14 mouse cellular contexts compared by ENCODE assay signal in genomic region chr8:121300066-121300465, GRCm38 (mm10).
A peak's percentile ranks its signal among the peaks of the same experiment; 100 is the strongest.
DNase-seq lines count a peak whose midpoint lies in the region; ATAC-seq and TF ChIP-seq lines count a peak whose summit lies in the region.
"Had no signal": no experiment of that assay in that cellular context is flagged by ENCODE, and none has a peak within 500 bp of the region (broad histone marks: within the 10 kb centered on the region; RNA-seq: fewer than 3 reads in every experiment).

No protein-coding gene starts in this region.

- no peak for TF ChIP-seq CTCF in kidney, adult 2 months (conservative IDR thresholded peaks at IDR 0.05; ENCODE audit: insufficient read depth, insufficient read length, low read depth, low read length)
- TF ChIP-seq CTCF in testis, adult 2 months (IDR thresholded peaks at IDR 0.05; ENCODE audit: control insufficient read depth, insufficient read depth, insufficient replicate concordance, low read depth, low read length), result no peak

- no peak for DNase-seq in kidney, adult 2 months
- no peak for DNase-seq in testis, postnatal 14 days (ENCODE audit: low spot score)
- peak; percentile 54 for DNase-seq in limb, embryonic 10.5 days (ENCODE audit: low spot score)
- DNase-seq: adrenal gland, adult 8-10 months; cerebellum, adult 2 months; forebrain, postnatal 0 days; left cerebral cortex, postnatal 4 days; liver, postnatal 0 days; right cerebral cortex, postnatal 25 days had no signal

- no peaks in the 10 kb centered on the region for H3K27me3 ChIP-seq in kidney, embryonic 14.5 days (ENCODE audit: control insufficient read depth, insufficient read depth, low read length)
- no peaks in the 10 kb centered on the region for H3K27me3 ChIP-seq in kidney, adult 2 months (replicated peaks; ENCODE audit: control insufficient read depth, insufficient read depth, low read length)
- H3K27me3 ChIP-seq in testis, adult 2 months (ENCODE audit: control insufficient read depth, insufficient read depth, low read length), result no peaks in the 10 kb centered on the region
- H3K27me3 ChIP-seq in limb, embryonic 10.5 days (ENCODE audit: low read depth, poor library complexity, severe bottlenecking), result peaks cover 70% of the 10 kb centered on the region

- H3K27ac ChIP-seq in kidney, embryonic 14.5 days (ENCODE audit: low read depth, low read length), result peak overlapping the region; percentile 98
- no peak overlapping the region for H3K27ac ChIP-seq in kidney, adult 2 months (ENCODE audit: insufficient read depth, low read depth, low read length)
- no peak overlapping the region for H3K27ac ChIP-seq in testis, adult 2 months (ENCODE audit: control insufficient read depth, insufficient read depth, low read depth, low read length)
- peak overlapping the region; percentile 89 for H3K27ac ChIP-seq in limb, embryonic 10.5 days

- H3K9ac ChIP-seq in kidney, embryonic 14.5 days (ENCODE audit: low read depth, low read length), result no peak overlapping the region
- H3K9ac ChIP-seq: forebrain, postnatal 0 days; liver, postnatal 0 days; neural tube, embryonic 13.5 days had no signal

- 33% methylated on average over 4 of the region's 4 CpGs for WGBS in kidney, embryonic 14.5 days
- 62% methylated on average over 4 of the region's 4 CpGs for WGBS in kidney, adult 2 months
- 52% methylated on average over 4 of the region's 4 CpGs for WGBS in limb, embryonic 10.5 days

- H3K9me3 ChIP-seq in kidney, embryonic 14.5 days (ENCODE audit: control insufficient read depth, low read length), result no peaks in the 10 kb centered on the region
- H3K9me3 ChIP-seq in limb, embryonic 10.5 days (replicated peaks), result no peaks in the 10 kb centered on the region
- H3K9me3 ChIP-seq: neural tube, embryonic 13.5 days had no signal

- peaks cover 49% of the 10 kb centered on the region for H3K4me1 ChIP-seq in kidney, embryonic 14.5 days (ENCODE audit: control insufficient read depth, insufficient read depth, low read length)
- H3K4me1 ChIP-seq in kidney, adult 2 months (ENCODE audit: control insufficient read depth, insufficient read depth, low read length), result peaks cover 8% of the 10 kb centered on the region; the same call in 1 of the 2 replicates
- peaks cover 18% of the 10 kb centered on the region for H3K4me1 ChIP-seq in testis, adult 2 months (ENCODE audit: control insufficient read depth, insufficient read depth, low read length)
- peaks cover 97% of the 10 kb centered on the region for H3K4me1 ChIP-seq in limb, embryonic 10.5 days

- no peak overlapping the region for H3K4me2 ChIP-seq in kidney, embryonic 14.5 days (replicated peaks; ENCODE audit: low read depth, low read length)

- TF ChIP-seq POLR2A in kidney, adult 2 months (IDR thresholded peaks at IDR 0.05; ENCODE audit: low read depth, low read length), result no peak
- no peak for TF ChIP-seq POLR2A in testis, adult 2 months (IDR thresholded peaks at IDR 0.05; ENCODE audit: control insufficient read depth, low read depth, low read length)

- no peak for ATAC-seq in kidney, embryonic 14.5 days (ENCODE audit: low FRiP score, low TSS enrichment)
- ATAC-seq in erythroid progenitor cell, adult 5-6 weeks (replicated peaks; ENCODE audit: low FRiP score, poor library complexity, severe bottlenecking), result no peak
- ATAC-seq in inflammation-experienced regulatory T-cells, adult 6 months, result no peak
- ATAC-seq: forebrain, postnatal 0 days; liver, postnatal 0 days had no signal

- no peak overlapping the region for H3K4me3 ChIP-seq in kidney, embryonic 14.5 days (ENCODE audit: low read length)
- no peak overlapping the region for H3K4me3 ChIP-seq in kidney, adult 2 months (ENCODE audit: insufficient read depth, low read depth, low read length)
- peak overlapping the region; percentile 88; the same call in 1 of the 2 replicates for H3K4me3 ChIP-seq in testis, adult 2 months (ENCODE audit: control insufficient read depth, low read depth, low read length)
- H3K4me3 ChIP-seq in limb, embryonic 10.5 days, result peak overlapping the region; percentile 44
- H3K4me3 ChIP-seq: neural tube, embryonic 13.5 days had no signal

- H3K36me3 ChIP-seq in kidney, embryonic 14.5 days (ENCODE audit: control insufficient read depth, insufficient read depth, low read length), result no peaks in the 10 kb centered on the region
- no peaks in the 10 kb centered on the region for H3K36me3 ChIP-seq in kidney, adult 2 months (ENCODE audit: control insufficient read depth, insufficient read depth, low read length)
- no peaks in the 10 kb centered on the region for H3K36me3 ChIP-seq in testis, adult 2 months (ENCODE audit: control insufficient read depth, insufficient read depth, low read length)
- no peaks in the 10 kb centered on the region for H3K36me3 ChIP-seq in limb, embryonic 10.5 days
- H3K36me3 ChIP-seq: neural tube, embryonic 13.5 days had no signal

Comparison
In these comparisons a context has a peak if more than half of its experiments do, and no peak if none do; other contexts are left out.
1. H3K27ac ChIP-seq: peak in kidney, embryonic 14.5 days (single experiment) and limb, embryonic 10.5 days (single experiment); none in kidney, adult 2 months (single experiment) and testis, adult 2 months (single experiment).
2. H3K4me3 ChIP-seq: peak in testis, adult 2 months (single experiment) and limb, embryonic 10.5 days (single experiment); none in kidney, embryonic 14.5 days (single experiment) and kidney, adult 2 months (single experiment).